Mouse (Mus musculus): ENCODE measurements around the gene Spock2. TPM values are rescaled to one million over a fixed set of nuclear protein-coding genes. Genes with fewer than 3 reads are reported as not detected.

The Spock2 gene
- 100 to 1,000 TPM; 562 to 569 TPM for total RNA-seq (2021)

DNA sequence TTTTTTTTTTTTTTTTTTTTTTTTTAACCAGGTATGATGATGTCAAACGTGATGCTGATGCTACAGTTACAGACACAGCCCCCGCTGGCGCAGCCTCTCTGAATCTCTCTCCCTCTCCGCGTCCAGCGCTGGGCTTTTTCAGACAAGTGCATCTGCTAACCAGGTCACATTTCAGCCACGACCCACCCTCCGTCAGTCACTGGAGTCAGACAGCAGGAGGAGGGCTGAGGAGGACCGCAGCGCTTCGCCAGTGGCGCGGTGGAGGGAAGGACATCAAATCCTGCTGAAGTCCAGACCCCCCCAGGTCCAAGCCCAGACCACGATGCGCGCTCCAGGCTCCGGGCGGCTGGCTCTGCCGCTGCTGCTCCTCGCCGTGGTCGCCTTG lies at the start of gene Spock2:
Gene Spock2 (plus strand): TSS at position 74 of the 385 bp plus-strand sequence.
- intact Hi-C loops (cut with DNase I) = loop anchor here (5.0 kb wide), 2 partner anchors 79 to 104 kb away; partner anchors contain the start of genes Anapc16 and Ascc1
- DNase-seq (ENCODE audit: low spot score in 2 of 2) = peak; percentile 80 to 86

DNA sequence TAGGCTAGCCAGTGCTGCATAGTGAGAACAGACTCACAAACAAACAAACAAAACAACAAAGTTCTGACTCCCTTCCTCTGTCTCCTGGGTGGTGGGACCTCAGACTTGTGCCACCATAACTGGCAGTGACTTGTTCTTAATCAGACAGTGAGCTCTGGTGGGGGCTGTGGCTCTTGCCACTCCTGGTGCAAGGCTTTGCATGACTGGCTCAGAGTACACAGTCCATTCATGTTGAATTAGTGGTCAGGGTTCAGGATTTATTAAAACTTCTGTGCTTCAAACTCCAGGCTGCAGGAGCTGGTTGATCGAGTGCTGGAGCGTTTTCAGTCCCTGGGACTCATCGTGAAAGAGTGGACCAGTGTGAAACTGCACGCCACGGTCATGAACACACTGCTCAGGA lies 43.8 kb upstream of the Spock2 start:
- intact Hi-C loops (cut with DNase I) = no loop called here
- DNase-seq (ENCODE audit: low spot score in 2 of 2) = no peak

DNA sequence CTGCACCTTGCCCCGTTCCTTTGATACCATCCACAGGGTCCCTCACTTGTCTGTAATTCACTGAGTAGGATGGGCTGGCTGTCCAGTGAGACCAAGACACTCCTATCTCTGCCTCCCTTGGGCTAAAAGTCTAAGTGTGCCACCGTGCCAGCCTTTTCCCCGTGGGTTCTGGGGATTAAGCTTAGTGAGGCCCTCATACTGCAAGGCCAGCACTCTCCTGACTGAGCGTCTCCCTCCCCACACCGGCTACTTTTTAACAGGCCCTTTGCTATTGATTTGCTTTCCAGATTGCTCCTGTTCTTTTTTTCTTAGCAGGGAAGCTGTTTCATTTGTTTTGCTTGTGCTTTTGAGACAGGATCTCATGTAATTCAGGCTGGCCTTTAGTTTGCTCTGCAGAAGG lies 43.1 kb upstream of the Spock2 start:
- no peak for DNase-seq (ENCODE audit: low spot score in 2 of 2)
- intact Hi-C loops (cut with DNase I) = no loop called here

- intact Hi-C loops (cut with DNase I) = loop anchor here (2.0 to 5.0 kb wide), 2 partner anchors 69 to 174 kb away; no protein-coding TSS in a partner anchor
- DNase-seq (ENCODE audit: low spot score in 2 of 2) = no peak
Observed at GRCm38 (mm10) chr10:60066524-60066923, 39.5 kb upstream of the Spock2 start.

DNA sequence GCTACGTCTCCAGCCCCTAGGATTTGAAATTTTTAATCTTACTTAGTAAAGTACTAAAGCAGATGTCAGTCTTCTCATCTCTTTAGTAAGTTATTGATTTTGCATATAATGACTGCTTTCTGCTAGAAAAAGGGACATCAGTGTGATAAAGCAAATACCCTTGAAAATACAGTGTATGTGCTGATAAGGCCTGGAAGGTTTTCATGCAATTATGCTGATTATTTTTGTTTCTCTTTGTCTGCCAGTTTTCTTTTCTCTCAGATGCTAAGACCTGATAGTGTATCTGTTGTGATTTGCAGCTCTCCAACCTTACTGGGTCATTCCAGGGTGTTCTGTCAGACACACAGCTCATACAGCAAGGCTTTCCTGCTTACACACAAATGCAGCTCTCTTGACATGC lies 30.9 kb upstream of the Spock2 start:
- intact Hi-C loops (cut with DNase I) = no loop called here
- no peak for DNase-seq (ENCODE audit: low spot score in 2 of 2)

- intact Hi-C loops (cut with DNase I) = no loop called here
- DNase-seq (ENCODE audit: low spot score in 2 of 2) = no peak
Observed at GRCm38 (mm10) chr10:60077226-60077625, 28.8 kb upstream of the Spock2 start.

DNA sequence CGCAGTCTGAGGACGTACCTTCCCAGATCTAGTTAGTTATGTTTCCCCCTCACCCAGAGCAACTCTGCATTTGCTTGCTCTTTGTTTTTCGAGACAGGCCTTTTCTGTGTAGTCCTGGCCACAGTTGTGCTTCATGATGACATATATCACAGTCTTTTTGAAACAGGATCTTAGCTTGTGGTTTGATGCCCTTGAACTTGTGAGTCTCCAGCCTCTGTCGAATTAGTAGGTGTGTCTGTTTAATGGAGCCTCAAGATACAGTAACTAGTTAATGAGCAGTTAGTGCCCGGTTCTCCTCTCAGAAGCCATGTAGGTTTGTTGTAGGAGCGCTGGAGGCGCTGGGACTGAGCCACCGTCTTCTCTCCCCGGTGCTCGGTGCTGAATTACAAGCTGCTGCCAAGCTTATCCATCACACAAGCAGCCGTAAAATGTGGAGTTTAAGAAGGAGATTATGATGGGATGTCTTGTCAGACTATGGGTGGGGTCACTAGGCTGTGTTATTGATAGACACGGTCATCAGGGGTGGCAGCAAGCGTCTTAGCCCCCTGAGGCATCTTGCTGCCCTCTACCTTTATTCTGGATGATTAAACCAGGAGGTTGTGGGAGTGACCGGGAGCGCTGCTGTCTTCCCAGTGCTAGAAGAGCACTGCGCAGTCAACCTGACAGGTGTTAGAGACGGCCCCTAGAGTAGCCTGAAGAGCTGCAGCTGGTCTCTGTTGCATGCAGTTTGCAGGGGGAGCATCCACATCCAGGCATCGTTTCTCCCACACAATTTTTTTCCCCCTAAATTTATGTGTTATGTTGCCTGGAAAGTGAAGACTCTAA lies 28.1 kb upstream of the Spock2 start:
- DNase-seq (ENCODE audit: low spot score in 2 of 2) = no peak
- intact Hi-C loops (cut with DNase I) = no loop called here

GRCm38 (mm10) chr10:60078561-60078917 lies 27.5 kb upstream of the Spock2 start:
- intact Hi-C loops (cut with DNase I) = no loop called here

DNA sequence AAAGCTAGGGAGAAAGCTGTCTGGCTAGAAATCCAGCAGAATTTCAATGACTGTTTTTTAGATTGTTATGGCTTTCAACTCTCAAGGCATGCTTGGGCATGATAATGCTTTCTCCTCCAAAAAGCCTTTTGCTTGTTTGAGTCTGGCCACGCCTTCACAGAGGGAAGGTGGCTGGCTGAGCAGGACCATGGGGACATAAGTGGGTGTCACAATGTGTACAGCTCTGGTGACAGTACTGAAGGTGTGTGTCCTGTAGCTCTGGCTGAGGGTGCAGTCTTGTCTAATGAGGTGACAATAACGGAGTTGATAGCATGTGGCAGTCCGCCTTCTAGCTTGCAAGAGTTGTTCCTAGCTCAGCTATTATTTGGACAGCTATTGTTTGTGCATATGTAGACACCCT lies 25.8 kb upstream of the Spock2 start:
- no peak for DNase-seq (ENCODE audit: low spot score in 2 of 2)
- intact Hi-C loops (cut with DNase I) = no loop called here

More at GRCm38 (mm10) chr10:60078561-60078917, 27.5 kb upstream of the Spock2 start:
- DNase-seq (ENCODE audit: low spot score in 2 of 2) = peak in 1 of 2 experiments; percentile 25

DNA sequence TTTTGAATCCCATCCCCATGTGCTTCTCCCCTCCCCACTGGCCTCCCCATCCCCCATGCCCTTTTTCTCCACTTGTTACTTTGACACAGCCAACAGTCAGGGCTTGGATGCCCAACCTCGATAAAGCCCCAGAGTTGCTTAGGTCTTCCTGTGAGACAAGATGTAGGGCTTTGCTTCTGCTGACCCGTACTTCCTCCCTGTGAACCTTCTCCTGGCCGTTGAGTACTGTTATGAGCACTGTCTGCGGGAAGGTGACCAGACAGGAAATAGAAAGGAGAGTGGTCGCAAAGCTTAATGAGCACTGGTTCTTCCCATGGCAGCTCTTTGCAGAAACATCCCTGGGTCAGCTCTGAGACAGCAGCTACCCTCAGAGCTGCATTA lies 25.4 kb upstream of the Spock2 start:
- intact Hi-C loops (cut with DNase I) = no loop called here
- no peak for DNase-seq (ENCODE audit: low spot score in 2 of 2)

GRCm38 (mm10) chr10:60080982-60081825 lies 24.8 kb upstream of the Spock2 start:
- DNase-seq (ENCODE audit: low spot score in 2 of 2) = no peak
- intact Hi-C loops (cut with DNase I) = no loop called here

- DNase-seq (ENCODE audit: low spot score in 2 of 2) = peak; percentile 26
- intact Hi-C loops (cut with DNase I) = no loop called here
Observed at GRCm38 (mm10) chr10:60081905-60082304, 24.1 kb upstream of the Spock2 start.

GRCm38 (mm10) chr10:60084065-60084464 lies 22.0 kb upstream of the Spock2 start:
- no peak for DNase-seq (ENCODE audit: low spot score in 2 of 2)
- intact Hi-C loops (cut with DNase I) = no loop called here

DNA sequence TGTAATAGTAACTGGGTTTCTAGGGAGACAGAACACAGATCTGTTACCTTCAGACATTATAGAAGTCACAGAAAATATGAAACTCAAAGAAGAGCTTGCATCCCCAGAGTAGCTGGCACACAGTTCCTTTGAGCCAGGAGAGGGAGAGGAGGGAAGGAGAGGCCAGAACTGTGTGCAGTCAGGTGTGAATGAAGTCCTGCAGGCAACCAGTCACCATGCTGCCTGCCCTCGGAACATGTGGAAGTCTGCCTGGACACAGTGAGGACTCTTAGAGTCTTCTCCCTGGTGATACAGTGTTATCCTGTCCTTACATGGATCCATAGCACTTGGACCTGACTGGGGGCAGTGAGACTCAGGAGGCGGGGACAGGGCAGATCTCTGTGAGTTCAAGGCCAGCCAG lies 13.7 kb upstream of the Spock2 start:
- DNase-seq (ENCODE audit: low spot score in 2 of 2) = no peak
- intact Hi-C loops (cut with DNase I) = no loop called here

GRCm38 (mm10) chr10:60093751-60094150 lies 12.3 kb upstream of the Spock2 start:
- no peak for DNase-seq (ENCODE audit: low spot score in 2 of 2)
- intact Hi-C loops (cut with DNase I) = no loop called here

GRCm38 (mm10) chr10:60095558-60095957 lies 10.5 kb upstream of the Spock2 start:
- intact Hi-C loops (cut with DNase I) = no loop called here

GRCm38 (mm10) chr10:60096302-60096701 lies 9.7 kb upstream of the Spock2 start:
- intact Hi-C loops (cut with DNase I) = no loop called here
- no peak for DNase-seq (ENCODE audit: low spot score in 2 of 2)

More at GRCm38 (mm10) chr10:60095558-60095957, 10.5 kb upstream of the Spock2 start:
- DNase-seq (ENCODE audit: low spot score in 2 of 2) = no peak

DNA sequence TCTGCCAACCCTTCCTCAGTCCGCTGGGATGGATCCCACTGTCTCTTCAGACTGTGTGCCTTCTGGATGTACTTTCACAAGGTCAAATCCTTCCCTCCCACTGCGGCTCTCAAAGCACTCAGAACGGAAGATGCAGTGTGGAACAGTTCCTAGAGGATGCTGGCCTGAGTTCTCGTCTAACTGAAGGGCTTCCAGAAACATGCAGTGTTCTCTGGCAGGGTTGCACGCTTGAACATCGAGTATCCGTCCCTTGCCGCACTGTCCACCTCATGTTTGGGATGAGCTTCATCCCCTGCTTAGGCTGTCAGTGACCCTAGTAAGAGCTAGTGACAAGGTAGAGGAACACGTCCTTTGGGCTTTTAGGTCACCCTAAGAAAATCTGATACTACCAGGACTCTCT lies 8.9 kb upstream of the Spock2 start:
- no peak for DNase-seq (ENCODE audit: low spot score in 2 of 2)
- intact Hi-C loops (cut with DNase I) = no loop called here

- intact Hi-C loops (cut with DNase I) = no loop called here
Observed at GRCm38 (mm10) chr10:60097774-60098173, 8.2 kb upstream of the Spock2 start.

GRCm38 (mm10) chr10:60105391-60106145 lies 451 bp upstream of the Spock2 start:
- intact Hi-C loops (cut with DNase I) = loop anchor here (5.0 kb wide), 2 partner anchors 78 to 103 kb away; partner anchors contain the start of genes Anapc16 and Ascc1
- DNase-seq (ENCODE audit: low spot score in 2 of 2) = no peak

More at GRCm38 (mm10) chr10:60097774-60098173, 8.2 kb upstream of the Spock2 start:
- DNase-seq (ENCODE audit: low spot score in 2 of 2) = no peak

Measured in left cerebral cortex, postnatal 36 days (tissue).